Mouse (Mus musculus): Measurements from ENCODE around the gene Cphx1. TPM values are rescaled to one million over a fixed set of nuclear protein-coding genes. Genes with fewer than 3 reads are reported as not detected.

The Cphx1 gene
- polyA plus RNA-seq (2012; ENCODE audit: low replicate concordance): not detected in 2 replicates

GRCm38 (mm10) chr14:25938004-25938403 lies at the start of gene Cphx1:
Gene Cphx1, plus strand, starts transcription at chr14:25938304.

GRCm38 (mm10) chr14:25903000-25903399 lies 35.1 kb upstream of the Cphx1 start, which contains the start of gene Plac9a:
Gene Plac9a, minus strand, starts transcription at chr14:25903100.

GRCm38 (mm10) chr14:25927562-25927881 lies 10.6 kb upstream of the Cphx1 start, which contains the start of gene Tmem254a:
Gene Tmem254a, minus strand, starts transcription at chr14:25927672.

GRCm38 (mm10) chr14:25978371-25979241 lies 40.5 kb downstream of the Cphx1 start, which contains the start of gene Duxbl1:
Gene Duxbl1, plus strand, starts transcription at chr14:25978577.

Other genes starting within 250 kb of the Cphx1 start
- 21.3 and 33.0 TPM in 2 replicates for gene Ppif, start 244.2 kb upstream of the Cphx1 start, polyA plus RNA-seq (2012; ENCODE audit: low replicate concordance)
- 15.0 and 18.0 TPM in 2 replicates for gene Zcchc24, start 169.3 kb upstream of the Cphx1 start, polyA plus RNA-seq (2012; ENCODE audit: low replicate concordance)
- 147 and 456 TPM in 2 replicates for gene Anxa11, start 96.1 kb upstream of the Cphx1 start, polyA plus RNA-seq (2012; ENCODE audit: low replicate concordance)
- not detected in 2 replicates for gene Plac9a, start 35.2 kb upstream of the Cphx1 start, polyA plus RNA-seq (2012; ENCODE audit: low replicate concordance)
- 3.9 TPM in 1 of 2 replicates, not detected in the other for gene Tmem254a, start 10.6 kb upstream of the Cphx1 start, polyA plus RNA-seq (2012; ENCODE audit: low replicate concordance)
- not detected in 2 replicates for gene Duxbl1, start 40.3 kb downstream of the Cphx1 start, polyA plus RNA-seq (2012; ENCODE audit: low replicate concordance)
- 0.63 TPM in 1 of 2 replicates, not detected in the other for gene Gm9780, start 104.4 kb downstream of the Cphx1 start, polyA plus RNA-seq (2012; ENCODE audit: low replicate concordance)
- 4.9 and 11.4 TPM in 2 replicates for gene Tmem254c, start 129.1 kb downstream of the Cphx1 start, polyA plus RNA-seq (2012; ENCODE audit: low replicate concordance)
- gene Cphx2, start 143.2 kb downstream of the Cphx1 start, polyA plus RNA-seq (2012; ENCODE audit: low replicate concordance): not detected in 2 replicates
- gene Cphx3, start 144.0 kb downstream of the Cphx1 start, polyA plus RNA-seq (2012; ENCODE audit: low replicate concordance): not detected in 2 replicates
- 0.09 TPM in 1 of 2 replicates, not detected in the other for gene Duxbl2, start 180.0 kb downstream of the Cphx1 start, polyA plus RNA-seq (2012; ENCODE audit: low replicate concordance)
- not detected in 2 replicates for gene Plac9b, start 244.2 kb downstream of the Cphx1 start, polyA plus RNA-seq (2012; ENCODE audit: low replicate concordance)